Mouse (Mus musculus): ENCODE measurements at regions not wholly inside any gene's neighbourhood (a gene's known extent, or its start where the extent isn't known, plus 50 kb on each side); places are given as distances from the start of the nearest gene placed in this dataset.

DNA sequence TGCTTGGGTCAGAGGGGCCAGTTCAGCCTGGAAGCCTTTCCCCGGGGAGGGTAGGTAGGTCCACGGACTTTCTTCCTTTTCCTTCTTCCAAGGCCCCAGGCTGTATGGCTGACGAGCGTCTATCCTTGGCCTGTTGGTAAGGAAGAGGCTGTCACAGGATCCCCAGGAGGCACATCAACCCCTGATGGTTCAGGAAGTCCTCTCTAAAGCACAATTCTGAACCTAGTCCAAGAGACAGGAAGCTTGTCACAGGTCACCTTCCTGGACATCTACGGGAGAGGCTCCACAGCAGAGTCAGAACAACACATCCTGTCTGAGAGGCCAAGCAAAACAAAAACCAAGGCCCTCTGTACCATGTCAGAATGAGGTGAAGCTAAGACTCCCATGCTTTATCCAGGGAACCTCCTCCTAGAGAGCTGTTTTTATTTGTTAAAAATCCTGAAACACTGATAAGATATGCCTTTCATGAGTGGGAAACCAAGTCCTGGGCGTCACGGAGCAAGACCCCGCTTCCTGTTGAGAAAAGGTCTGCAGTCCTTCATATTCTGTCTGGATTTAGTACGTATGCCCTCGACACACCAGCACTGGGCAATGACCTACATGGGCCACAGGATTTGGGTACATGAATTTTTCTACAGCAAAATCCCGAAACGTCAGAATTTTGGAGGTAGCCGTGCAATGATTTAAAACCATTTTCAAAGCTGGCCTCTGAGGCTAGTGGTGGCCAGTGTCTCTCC lies 52.0 kb upstream of the Snrk start:
- no peak overlapping the region for H3ac ChIP-seq (ENCODE audit: control insufficient read depth, insufficient read length)
- no peaks in the 10 kb centered on the region for H3K27me3 ChIP-seq (ENCODE audit: control insufficient read depth, insufficient read depth, insufficient read length)
- H3K36me3 ChIP-seq (ENCODE audit: control insufficient read depth, insufficient read depth) = no peaks in the 10 kb centered on the region
- H3K79me2 ChIP-seq (ENCODE audit: control insufficient read depth, insufficient read depth) = no peaks in the 10 kb centered on the region
- H3K4me3 ChIP-seq = no peak overlapping the region
- TF ChIP-seq REST (IDR thresholded peaks at IDR 0.05; ENCODE audit: insufficient read depth, insufficient read length) (no peak), MYOD1 (IDR thresholded peaks at IDR 0.05; ENCODE audit: control insufficient read depth in 1 of 3, insufficient read length in 2 of 3, low read depth in 2 of 3) (no peak), POLR2AphosphoS2 (IDR thresholded peaks at IDR 0.05; ENCODE audit: insufficient read length, low read depth) (no peak), POLR2A (IDR thresholded peaks at IDR 0.05; ENCODE audit: insufficient read length, low read depth) (no peak), MAX (IDR thresholded peaks at IDR 0.05; ENCODE audit: low read depth) (no peak)
- H3K4me2 ChIP-seq (ENCODE audit: low read depth) = no peak overlapping the region

DNA sequence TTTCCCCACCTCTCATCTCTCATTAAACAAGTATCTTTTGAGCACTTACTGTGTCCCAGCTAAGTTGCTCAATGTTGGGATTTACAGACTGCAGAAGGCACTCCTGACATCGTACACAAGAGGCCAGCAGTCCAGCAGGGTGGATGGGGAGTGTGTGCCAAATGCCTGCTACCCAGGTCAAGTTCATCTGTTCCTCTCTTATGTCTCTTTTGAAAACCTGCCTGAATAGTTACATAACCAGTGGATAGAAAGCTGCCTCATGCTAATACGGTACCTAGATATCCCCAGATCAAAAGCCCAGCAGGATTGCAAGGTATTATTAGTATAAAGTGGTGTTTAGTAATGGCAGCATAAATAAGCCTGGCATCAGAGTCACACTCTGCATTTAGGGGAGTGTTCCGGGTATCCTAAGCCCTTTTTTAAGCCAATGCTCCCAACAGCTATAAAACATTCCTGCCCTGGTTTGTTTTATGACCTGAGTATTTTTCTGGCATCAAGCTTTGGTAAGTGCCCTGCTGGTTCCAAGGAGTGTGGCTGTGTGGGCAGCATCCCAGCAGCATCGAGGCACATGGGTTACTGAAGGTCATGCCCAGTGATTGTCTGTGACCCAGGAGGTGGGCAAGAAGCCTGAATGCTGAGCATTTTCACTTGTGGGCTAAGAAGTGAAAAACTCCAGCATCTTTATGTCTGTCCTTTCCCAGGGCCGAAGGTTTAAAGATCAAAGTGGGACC lies 59.1 kb upstream of the Pomgnt2 start:
- no peak for TF ChIP-seq MAX (IDR thresholded peaks at IDR 0.05; ENCODE audit: low read depth)
- no peak for TF ChIP-seq REST (IDR thresholded peaks at IDR 0.05; ENCODE audit: insufficient read depth, insufficient read length)
- no peak for TF ChIP-seq USF1 (IDR thresholded peaks at IDR 0.05; ENCODE audit: low read depth)
- TF ChIP-seq TCF12 (IDR thresholded peaks at IDR 0.05; ENCODE audit: insufficient read depth, poor library complexity, severe bottlenecking) = no peak
- TF ChIP-seq CEBPB (IDR thresholded peaks at IDR 0.05; ENCODE audit: insufficient read depth, poor library complexity, severe bottlenecking) = no peak
- no peak for TF ChIP-seq TCF3 (IDR thresholded peaks at IDR 0.05; ENCODE audit: insufficient read length, low read depth)
- TF ChIP-seq MYOD1 (IDR thresholded peaks at IDR 0.05; ENCODE audit: control insufficient read depth in 1 of 3, insufficient read length in 2 of 3, low read depth in 2 of 3) = no peak
- TF ChIP-seq POLR2AphosphoS2 (IDR thresholded peaks at IDR 0.05; ENCODE audit: insufficient read length, low read depth) = no peak
- no peak for TF ChIP-seq MYOG (IDR thresholded peaks at IDR 0.05; ENCODE audit: control insufficient read depth in 1 of 3, insufficient read depth in 1 of 3, insufficient read length in 2 of 3, low read depth in 2 of 3)
- TF ChIP-seq POLR2A (IDR thresholded peaks at IDR 0.05; ENCODE audit: insufficient read length, low read depth) = no peak
- TF ChIP-seq SRF (IDR thresholded peaks at IDR 0.05; ENCODE audit: control insufficient read depth, insufficient read length, low read depth) = no peak
- TF ChIP-seq E2F4 (IDR thresholded peaks at IDR 0.05; ENCODE audit: insufficient read depth) = no peak
- Histone ChIP-seq H3K4me2 (ENCODE audit: low read depth) (no peak overlapping the region), H3ac (ENCODE audit: control insufficient read depth, insufficient read length) (no peak overlapping the region), H3K27me3 (ENCODE audit: control insufficient read depth, insufficient read depth, insufficient read length) (peaks cover 11% of the 10 kb centered on the region), H3K79me2 (ENCODE audit: control insufficient read depth, insufficient read depth) (no peaks in the 10 kb centered on the region), H3K4me3 (no peak overlapping the region), H3K36me3 (ENCODE audit: control insufficient read depth, insufficient read depth) (no peaks in the 10 kb centered on the region)

- no peak overlapping the region for H3K4me3 ChIP-seq
- no peaks in the 10 kb centered on the region for H3K36me3 ChIP-seq (ENCODE audit: control insufficient read depth, insufficient read depth)
- H3K79me2 ChIP-seq (ENCODE audit: control insufficient read depth, insufficient read depth) = no peaks in the 10 kb centered on the region
- no peak overlapping the region for H3K4me2 ChIP-seq (ENCODE audit: low read depth)
- peaks cover 42% of the 10 kb centered on the region for H3K27me3 ChIP-seq (ENCODE audit: control insufficient read depth, insufficient read depth, insufficient read length)
- H3ac ChIP-seq (ENCODE audit: control insufficient read depth, insufficient read length) = no peak overlapping the region
- TF ChIP-seq MYOG (IDR thresholded peaks at IDR 0.05; ENCODE audit: control insufficient read depth in 1 of 3, insufficient read depth in 1 of 3, insufficient read length in 2 of 3, low read depth in 2 of 3) (no peak), CEBPB (IDR thresholded peaks at IDR 0.05; ENCODE audit: insufficient read depth, poor library complexity, severe bottlenecking) (no peak), E2F4 (IDR thresholded peaks at IDR 0.05; ENCODE audit: insufficient read depth) (no peak), POLR2A (IDR thresholded peaks at IDR 0.05; ENCODE audit: insufficient read length, low read depth) (no peak), TCF12 (IDR thresholded peaks at IDR 0.05; ENCODE audit: insufficient read depth, poor library complexity, severe bottlenecking) (no peak), TCF3 (IDR thresholded peaks at IDR 0.05; ENCODE audit: insufficient read length, low read depth) (no peak), USF1 (IDR thresholded peaks at IDR 0.05; ENCODE audit: low read depth) (no peak), SRF (IDR thresholded peaks at IDR 0.05; ENCODE audit: control insufficient read depth, insufficient read length, low read depth) (no peak)
Observed at GRCm38 (mm10) chr9:122051716-122052115, 54.8 kb upstream of the Pomgnt2 start.

DNA sequence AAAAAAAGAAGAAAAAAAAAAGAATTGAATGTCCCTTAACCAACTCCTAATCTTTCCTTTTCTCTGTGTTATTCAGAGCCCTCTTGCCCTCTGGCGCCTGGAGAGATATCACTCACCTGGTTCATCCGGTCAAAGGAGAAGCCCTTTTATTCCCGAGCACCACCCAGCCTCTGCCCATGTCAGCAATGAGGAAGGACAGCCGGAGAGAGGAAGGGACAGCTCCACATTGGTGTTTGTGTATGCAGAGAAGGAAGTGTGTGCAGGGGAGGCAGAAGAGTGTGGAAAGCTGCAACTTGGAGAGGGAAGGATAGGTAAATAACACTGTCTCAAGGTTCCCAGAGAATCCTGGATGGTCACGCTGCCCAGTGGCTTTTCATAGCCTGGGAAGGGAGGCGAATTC lies 54.2 kb upstream of the Pomgnt2 start:
- no peaks in the 10 kb centered on the region for H3K36me3 ChIP-seq (ENCODE audit: control insufficient read depth, insufficient read depth)
- H3K4me3 ChIP-seq = no peak overlapping the region
- no peak overlapping the region for H3K4me2 ChIP-seq (ENCODE audit: low read depth)
- peaks cover 42% of the 10 kb centered on the region for H3K27me3 ChIP-seq (ENCODE audit: control insufficient read depth, insufficient read depth, insufficient read length)
- no peak for TF ChIP-seq POLR2A (IDR thresholded peaks at IDR 0.05; ENCODE audit: insufficient read length, low read depth)
- no peak for TF ChIP-seq POLR2AphosphoS2 (IDR thresholded peaks at IDR 0.05; ENCODE audit: insufficient read length, low read depth)
- no peak for TF ChIP-seq CEBPB (IDR thresholded peaks at IDR 0.05; ENCODE audit: insufficient read depth, poor library complexity, severe bottlenecking)
- TF ChIP-seq USF1 (IDR thresholded peaks at IDR 0.05; ENCODE audit: low read depth) = no peak
- TF ChIP-seq MAX (IDR thresholded peaks at IDR 0.05; ENCODE audit: low read depth) = no peak
- no peak for TF ChIP-seq MYOD1 (IDR thresholded peaks at IDR 0.05; ENCODE audit: control insufficient read depth in 1 of 3, insufficient read length in 2 of 3, low read depth in 2 of 3)
- TF ChIP-seq E2F4 (IDR thresholded peaks at IDR 0.05; ENCODE audit: insufficient read depth) = no peak
- TF ChIP-seq SRF (IDR thresholded peaks at IDR 0.05; ENCODE audit: control insufficient read depth, insufficient read length, low read depth) = no peak
- no peak for TF ChIP-seq MYOG (IDR thresholded peaks at IDR 0.05; ENCODE audit: control insufficient read depth in 1 of 3, insufficient read depth in 1 of 3, insufficient read length in 2 of 3, low read depth in 2 of 3)
- no peak for TF ChIP-seq TCF12 (IDR thresholded peaks at IDR 0.05; ENCODE audit: insufficient read depth, poor library complexity, severe bottlenecking)
- TF ChIP-seq TCF3 (IDR thresholded peaks at IDR 0.05; ENCODE audit: insufficient read length, low read depth) = no peak
- no peak for TF ChIP-seq REST (IDR thresholded peaks at IDR 0.05; ENCODE audit: insufficient read depth, insufficient read length)
- no peaks in the 10 kb centered on the region for H3K79me2 ChIP-seq (ENCODE audit: control insufficient read depth, insufficient read depth)
- no peak overlapping the region for H3ac ChIP-seq (ENCODE audit: control insufficient read depth, insufficient read length)

Data from myocyte (in vitro differentiated cells).